Mouse (Mus musculus) B cell, adult 2 months (primary cell): ENCODE measurements around the gene Numb.
"Not testable (repeated sequence)": the region's sequence is repeated elsewhere in the genome, so short reads cannot be mapped to it uniquely, and the experiment has no call there.

Experiments
- DNase-seq, 2 experiments: peaks; one replicate each; pipeline ENCODE4 v3.0.0; 2022

The Numb gene

GRCm38 (mm10) chr12:83922724-83923485 is 1.2 kb upstream of the Numb start:
- DNase-seq = no peak

GRCm38 (mm10) chr12:83920721-83921441 is 853 bp downstream of the Numb start:
- peak in 1 of 2 experiments; percentile 27 for DNase-seq

GRCm38 (mm10) chr12:83916884-83917283 is 4.8 kb downstream of the Numb start:
- no peak for DNase-seq

GRCm38 (mm10) chr12:83914797-83915196 is 6.9 kb downstream of the Numb start:
- DNase-seq = no peak

GRCm38 (mm10) chr12:83914202-83914740 is 7.5 kb downstream of the Numb start:
- DNase-seq = peak; percentile 10 to 18

GRCm38 (mm10) chr12:83910451-83910850 is 11.3 kb downstream of the Numb start:
- DNase-seq = no peak

GRCm38 (mm10) chr12:83892926-83893325 is 28.8 kb downstream of the Numb start:
- DNase-seq = no peak

GRCm38 (mm10) chr12:83891278-83891677 is 30.5 kb downstream of the Numb start:
- no peak for DNase-seq

GRCm38 (mm10) chr12:83889128-83889527 is 32.6 kb downstream of the Numb start:
- DNase-seq = no peak

- DNase-seq = no peak
These were observed 36.0 kb downstream of the Numb start for GRCm38 (mm10) chr12:83885516-83886285.

GRCm38 (mm10) chr12:83885065-83885464 is 36.7 kb downstream of the Numb start:
- DNase-seq = not testable (repeated sequence)

GRCm38 (mm10) chr12:83882503-83882902 is 39.2 kb downstream of the Numb start:
- no peak for DNase-seq

- no peak for DNase-seq
These were observed 39.6 kb downstream of the Numb start for GRCm38 (mm10) chr12:83882088-83882487.

GRCm38 (mm10) chr12:83880913-83881312 is 40.8 kb downstream of the Numb start:
- DNase-seq = no peak

GRCm38 (mm10) chr12:83875097-83875496 is 46.6 kb downstream of the Numb start:
- no peak for DNase-seq

GRCm38 (mm10) chr12:83874597-83874996 is 47.1 kb downstream of the Numb start:
- DNase-seq = no peak

GRCm38 (mm10) chr12:83864501-83864900 is 57.2 kb downstream of the Numb start:
- DNase-seq = no peak

- no peak for DNase-seq
These were observed 59.9 kb downstream of the Numb start for GRCm38 (mm10) chr12:83861880-83862279.

- no peak for DNase-seq
These were observed 61.0 kb downstream of the Numb start for GRCm38 (mm10) chr12:83860688-83861087.

GRCm38 (mm10) chr12:83858052-83858451 is 63.7 kb downstream of the Numb start:
- no peak for DNase-seq

GRCm38 (mm10) chr12:83855211-83855610 is 66.5 kb downstream of the Numb start:
- DNase-seq = no peak

GRCm38 (mm10) chr12:83854281-83854680 is 67.5 kb downstream of the Numb start:
- no peak for DNase-seq
